Mouse (Mus musculus): ENCODE measurements around the gene Slc6a20b. TPM values are rescaled to one million over a fixed set of nuclear protein-coding genes. Genes with fewer than 3 reads are reported as not detected.

The Slc6a20b gene
- total RNA-seq, 2 experiments from 2014 or later = 0.55 to 0.69 TPM

DNA sequence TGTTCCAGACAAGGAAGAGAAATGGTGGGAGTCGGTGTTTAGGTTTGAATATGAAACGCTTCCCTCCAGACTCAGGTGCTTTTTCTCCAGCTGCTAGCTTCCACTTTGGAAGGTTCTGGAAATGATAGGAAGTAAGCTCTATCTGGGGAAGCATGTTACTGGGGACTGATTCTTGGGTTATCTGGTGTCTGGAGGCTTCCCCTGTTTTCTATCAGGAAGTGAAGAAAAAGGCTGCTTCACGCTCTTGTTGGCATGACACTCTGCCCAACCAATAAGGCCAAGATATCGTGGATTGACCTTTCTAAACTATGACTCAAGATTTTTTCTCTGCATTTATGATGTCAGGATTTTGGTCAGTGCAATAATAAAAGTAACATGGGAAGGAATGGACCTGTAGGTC lies 37.2 kb downstream of the Slc6a20b start:
- no peak for DNase-seq (ENCODE audit: low spot score in 2 of 2)

DNA sequence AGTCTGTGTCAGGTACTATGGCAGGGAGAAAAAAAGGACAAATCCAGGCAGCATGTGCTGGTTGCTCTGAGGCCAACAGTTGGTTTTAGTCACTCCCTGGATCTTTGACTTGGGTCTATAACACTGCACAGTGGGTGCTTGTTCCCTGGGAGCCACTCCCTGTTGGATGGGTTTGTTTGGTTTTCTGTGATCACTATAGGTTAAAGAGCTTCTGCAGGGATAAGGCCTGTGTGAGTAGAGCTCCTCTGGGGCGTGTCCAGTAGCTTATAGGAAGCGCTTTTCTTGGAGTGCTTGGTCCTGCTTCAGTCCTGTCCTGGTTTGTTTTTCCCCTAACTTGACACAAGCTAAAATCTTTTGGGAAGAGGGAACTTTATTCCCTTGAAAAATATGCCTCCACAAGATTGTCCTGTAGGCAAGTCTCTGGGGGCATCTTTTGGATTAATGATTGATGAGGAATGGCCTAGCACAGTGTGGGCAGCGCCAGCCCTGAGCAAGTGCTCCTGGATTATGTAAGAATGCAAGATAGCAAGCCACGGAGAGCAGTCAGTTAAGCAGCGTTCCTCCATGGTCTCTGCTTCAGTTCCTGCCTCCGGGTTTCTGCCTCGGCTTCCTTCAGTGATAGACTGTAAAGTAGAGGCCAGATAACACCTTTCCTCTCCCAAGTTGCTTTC lies 43.0 kb downstream of the Slc6a20b start:
- DNase-seq (ENCODE audit: low spot score in 2 of 2) = no peak

DNA sequence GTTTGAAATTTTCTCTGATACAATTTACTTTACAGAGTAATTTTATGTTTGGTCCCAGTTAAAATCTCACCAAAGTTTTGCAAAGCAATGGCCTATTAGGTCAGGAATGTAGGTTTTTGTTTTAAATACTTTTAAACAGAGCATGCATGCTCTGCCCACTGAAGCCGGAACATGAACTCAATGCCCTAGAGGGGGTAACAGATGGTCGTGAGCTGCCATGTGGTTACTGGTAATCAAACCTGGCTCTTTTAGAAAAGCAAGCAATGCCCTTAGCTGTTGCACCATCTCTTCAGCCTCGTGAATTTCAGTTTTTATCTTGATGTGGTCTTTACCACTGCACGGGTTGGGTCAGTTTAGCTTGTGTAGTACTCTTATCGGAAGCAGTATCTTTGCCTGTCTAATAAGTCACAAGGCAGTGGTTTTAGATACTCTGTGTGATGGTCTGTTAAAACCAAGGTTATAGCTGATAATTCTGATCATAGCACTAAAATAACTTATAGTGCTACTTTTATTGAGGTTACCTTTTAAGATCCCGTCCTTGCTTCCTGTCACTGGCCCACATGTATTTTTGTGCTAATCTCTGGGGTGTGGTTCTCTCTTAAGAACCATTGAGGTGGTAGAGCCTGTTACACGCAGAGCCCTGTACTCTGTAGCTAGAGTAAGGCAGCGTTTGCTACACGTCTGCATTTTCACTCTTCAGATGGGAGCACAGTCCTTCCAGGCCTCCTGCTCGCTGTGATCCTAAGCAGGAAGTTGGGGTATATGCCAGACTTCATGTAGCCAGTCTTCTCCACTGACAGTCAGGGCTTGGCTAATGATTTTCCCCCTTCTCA lies 54.8 kb downstream of the Slc6a20b start:
- no peak for DNase-seq (ENCODE audit: low spot score in 2 of 2)

DNA sequence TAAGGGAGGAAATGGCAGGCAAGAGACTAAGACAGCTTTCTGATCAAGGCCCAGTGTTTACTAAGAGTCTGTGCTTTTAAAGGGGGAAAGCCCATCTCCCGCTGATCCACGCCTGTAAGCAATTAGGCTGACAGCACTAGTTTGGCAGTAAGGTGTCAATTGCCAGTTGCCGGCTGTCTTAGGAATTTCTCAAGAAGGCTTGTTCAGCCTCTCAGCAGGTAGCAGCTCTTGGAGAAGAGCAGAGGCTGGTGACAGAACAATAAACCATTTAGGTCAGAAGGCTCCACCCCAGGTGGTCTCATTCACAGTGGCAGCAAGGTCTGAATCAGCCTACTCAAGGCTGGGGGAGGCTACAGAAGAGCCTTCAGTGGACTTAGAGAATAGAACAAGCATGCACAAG lies 77.8 kb downstream of the Slc6a20b start:
- no peak for DNase-seq (ENCODE audit: low spot score in 2 of 2)

Other genes with a start within 250 kb of the Slc6a20b start
- gene Limd1, start 153.9 kb downstream of the Slc6a20b start, total RNA-seq (2021) = 10 to 100 TPM in 1 of 2 experiments, 1 to 10 TPM in 1; 8.2 to 11.3 TPM
- gene Sacm1l, start 102.8 kb downstream of the Slc6a20b start, total RNA-seq (2021) = 10 to 100 TPM; 47.5 to 52.2 TPM
- gene Ccr9, start 45.9 kb upstream of the Slc6a20b start, total RNA-seq (2021) = under 1 TPM in 1 of 2 experiments, not detected in 1; 0.16 TPM
- gene Slc6a20a, start 46.3 kb upstream of the Slc6a20b start, total RNA-seq (2021) = 10 to 100 TPM; 15.5 to 17.5 TPM
- 10 to 100 TPM; 60.3 to 64.3 TPM for gene Lztfl1, start 85.1 kb upstream of the Slc6a20b start, total RNA-seq (2021)
- gene Cxcr6, start 173.9 kb upstream of the Slc6a20b start, total RNA-seq (2021) = not detected
- gene Fyco1, start 219.3 kb upstream of the Slc6a20b start, total RNA-seq (2021) = 10 to 100 TPM; 29.6 to 30.4 TPM
- not detected for gene Xcr1, start 229.5 kb upstream of the Slc6a20b start, total RNA-seq (2021)

Data from layer of hippocampus, postnatal 14 days (tissue).